Mouse (Mus musculus) embryonic facial prominence, embryonic 13.5 days (tissue): ENCODE data around the gene Olfr1294. TPM values are rescaled to one million over a fixed set of nuclear protein-coding genes. Genes with fewer than 3 reads are reported as not detected.

ENCODE experiments used
- ATAC-seq: fragments of 200-750 bp; cut with Nextera tagmentation; 2 replicates; pipeline ENCODE4 v1.8.0; 2017; ENCODE audit warnings: low read depth; ENCODE audit not compliant: insufficient number of reproducible peaks, insufficient read depth, low FRiP score, low TSS enrichment
- H3K27ac ChIP-seq: fragments of 300-500 bp; sonication (generic); 2 replicates; pipeline ENCODE4 v1.5.1; 2015; ENCODE audit warnings: moderate library complexity, mild to moderate bottlenecking, inconsistent platforms
- H3K27me3 ChIP-seq: fragments of 300-500 bp; sonication (generic); 2 replicates; pipeline ENCODE4 v1.6.1; 2015; ENCODE audit warnings: mild to moderate bottlenecking, inconsistent platforms
- H3K36me3 ChIP-seq: fragments of 300-500 bp; sonication (generic); 2 replicates; pipeline ENCODE4 v1.6.1; 2015; ENCODE audit warnings: mild to moderate bottlenecking, inconsistent platforms
- H3K4me1 ChIP-seq: fragments of 300-500 bp; sonication (generic); 2 replicates; pipeline ENCODE4 v1.6.1; 2015; ENCODE audit warnings: inconsistent platforms
- H3K4me2 ChIP-seq: fragments of 300-500 bp; sonication (generic); 2 replicates; pipeline ENCODE4 v1.6.1; 2015; ENCODE audit warnings: moderate library complexity, mild to moderate bottlenecking, inconsistent platforms
- H3K4me3 ChIP-seq: fragments of 300-500 bp; sonication (generic); 2 replicates; pipeline ENCODE4 v1.5.1; 2015; ENCODE audit warnings: mild to moderate bottlenecking, inconsistent platforms
- H3K9ac ChIP-seq: fragments of 300-500 bp; sonication (generic); 2 replicates; pipeline ENCODE4 v1.6.1; 2015; ENCODE audit warnings: mild to moderate bottlenecking, inconsistent platforms
- H3K9me3 ChIP-seq: fragments of 300-500 bp; sonication (generic); 2 replicates; pipeline ENCODE4 v1.6.1; 2016; ENCODE audit warnings: inconsistent platforms
- WGBS: fragments of 180-500 bp; shearing (Covaris S2); methylation state at CpG from one replicate; pipeline ENCODE4 v1.1.7; 2015; ENCODE audit warnings: mixed read lengths; 5-methylcytosine and 5-hydroxymethylcytosine counted together
- polyA plus RNA-seq: library from polyadenylated mRNA; unstranded; fragments of >200 nt; fragmentation: Nextera tagmentation; extraction: Ambion mirVana; gene quantifications from 2 replicates; pipeline ENCODE4 v1.2.1, GENCODE M21; 2015

The Olfr1294 gene
- not detected in 2 replicates for polyA plus RNA-seq

- no peaks in the 10 kb centered on the region for H3K27me3 ChIP-seq
- WGBS: 45% methylated on average over 1 of the region's 1 CpGs
Observed at GRCm38 (mm10) chr2:111540191-111540590, at the start of gene Olfr1294. Gene Olfr1294, minus strand, starts transcription at chr2:111540291.

GRCm38 (mm10) chr2:111569581-111569980 lies 29.5 kb upstream of the Olfr1294 start, which contains the start of gene Olfr1295:
Gene Olfr1295, minus strand, starts transcription at chr2:111569681.
- no peaks in the 10 kb centered on the region for H3K4me1 ChIP-seq
- ATAC-seq: no peak
- no peaks in the 10 kb centered on the region for H3K9me3 ChIP-seq
- H3K27me3 ChIP-seq: no peaks in the 10 kb centered on the region
- H3K4me2 ChIP-seq: no peak within 1 kb of the TSS
- no peak within 1 kb of the TSS for H3K27ac ChIP-seq
- H3K9ac ChIP-seq: no peak within 1 kb of the TSS
- H3K36me3 ChIP-seq: no peaks in the 10 kb centered on the region
- no peak within 1 kb of the TSS for H3K4me3 ChIP-seq

More at GRCm38 (mm10) chr2:111540191-111540590, at the start of gene Olfr1294:
- Histone ChIP-seq H3K36me3 (no peaks in the 10 kb centered on the region), H3K9ac (no peak within 1 kb of the TSS), H3K4me1 (no peaks in the 10 kb centered on the region), H3K4me2 (no peak within 1 kb of the TSS), H3K9me3 (no peaks in the 10 kb centered on the region), H3K4me3 (no peak within 1 kb of the TSS), H3K27ac (no peak within 1 kb of the TSS)
- ATAC-seq: no peak

GRCm38 (mm10) chr2:111524903-111525302 lies 15.2 kb downstream of the Olfr1294 start, which contains the start of gene Olfr1293-ps:
Gene Olfr1293-ps, plus strand, starts transcription at chr2:111525203.
- H3K4me3 ChIP-seq: no peak within 1 kb of the TSS
- no peak within 1 kb of the TSS for H3K4me2 ChIP-seq
- ATAC-seq: no peak
- H3K9ac ChIP-seq: no peak within 1 kb of the TSS
- no peaks in the 10 kb centered on the region for H3K27me3 ChIP-seq
- H3K9me3 ChIP-seq: peaks cover 3% of the 10 kb centered on the region; the same call in 1 of the 2 replicates
- no peaks in the 10 kb centered on the region for H3K36me3 ChIP-seq
- 85% methylated on average over 1 of the region's 1 CpGs for WGBS
- H3K27ac ChIP-seq: no peak within 1 kb of the TSS
- no peaks in the 10 kb centered on the region for H3K4me1 ChIP-seq

GRCm38 (mm10) chr2:111517451-111517850 lies 22.6 kb downstream of the Olfr1294 start:
- WGBS: 83% methylated on average over 10 of the region's 10 CpGs
- H3K4me3 ChIP-seq: no peak overlapping the region
- H3K4me2 ChIP-seq: no peak overlapping the region
- H3K9ac ChIP-seq: no peak overlapping the region
- H3K9me3 ChIP-seq: peaks cover 3% of the 10 kb centered on the region; the same call in 1 of the 2 replicates
- no peak for ATAC-seq
- no peaks in the 10 kb centered on the region for H3K36me3 ChIP-seq
- no peaks in the 10 kb centered on the region for H3K4me1 ChIP-seq
- no peaks in the 10 kb centered on the region for H3K27me3 ChIP-seq
- H3K27ac ChIP-seq: no peak overlapping the region

GRCm38 (mm10) chr2:111496880-111497279 lies 43.2 kb downstream of the Olfr1294 start, which contains the start of gene Olfr1291-ps1:
Gene Olfr1291-ps1, plus strand, starts transcription at chr2:111497180.
- H3K4me3 ChIP-seq: no peak within 1 kb of the TSS
- no peaks in the 10 kb centered on the region for H3K27me3 ChIP-seq
- no peak within 1 kb of the TSS for H3K9ac ChIP-seq
- WGBS: 91% methylated on average over 3 of the region's 3 CpGs
- H3K4me2 ChIP-seq: no peak within 1 kb of the TSS
- H3K4me1 ChIP-seq: no peaks in the 10 kb centered on the region
- ATAC-seq: no peak
- H3K36me3 ChIP-seq: no peaks in the 10 kb centered on the region
- H3K27ac ChIP-seq: no peak within 1 kb of the TSS
- H3K9me3 ChIP-seq: no peaks in the 10 kb centered on the region

- Histone ChIP-seq H3K36me3 (no peaks in the 10 kb centered on the region), H3K27me3 (no peaks in the 10 kb centered on the region), H3K9ac (no peak within 1 kb of the TSS), H3K4me3 (no peak within 1 kb of the TSS), H3K4me1 (no peaks in the 10 kb centered on the region), H3K4me2 (no peak within 1 kb of the TSS), H3K9me3 (no peaks in the 10 kb centered on the region), H3K27ac (no peak within 1 kb of the TSS)
- WGBS: 74% methylated on average over 5 of the region's 5 CpGs
- no peak for ATAC-seq
Observed at GRCm38 (mm10) chr2:111493729-111494128, 46.4 kb downstream of the Olfr1294 start, which contains the start of gene Olfr1290. Gene Olfr1290, minus strand, starts transcription at chr2:111493829.

Other genes starting within 250 kb of the Olfr1294 start
- gene Olfr1279, start 239.7 kb downstream of the Olfr1294 start, polyA plus RNA-seq: not detected in 2 replicates
- not detected in 2 replicates for gene Olfr1280, start 226.3 kb downstream of the Olfr1294 start, polyA plus RNA-seq
- gene Olfr1281, start 213.8 kb downstream of the Olfr1294 start, polyA plus RNA-seq: not detected in 2 replicates
- not detected in 2 replicates for gene Olfr1282, start 204.2 kb downstream of the Olfr1294 start, polyA plus RNA-seq
- gene Olfr1283, start 173.5 kb downstream of the Olfr1294 start, polyA plus RNA-seq: not detected in 2 replicates
- not detected in 2 replicates for gene Olfr1284, start 164.8 kb downstream of the Olfr1294 start, polyA plus RNA-seq
- gene Olfr1286, start 117.2 kb downstream of the Olfr1294 start, polyA plus RNA-seq: not detected in 2 replicates
- not detected in 2 replicates for gene Olfr1287, start 91.1 kb downstream of the Olfr1294 start, polyA plus RNA-seq
- not detected in 2 replicates for gene Olfr1288, start 66.2 kb downstream of the Olfr1294 start, polyA plus RNA-seq
- gene Olfr1289, start 59.5 kb downstream of the Olfr1294 start, polyA plus RNA-seq: not detected in 2 replicates
- gene Olfr1290, start 46.5 kb downstream of the Olfr1294 start, polyA plus RNA-seq: not detected in 2 replicates
- gene Olfr1291-ps1, start 43.1 kb downstream of the Olfr1294 start, polyA plus RNA-seq: not detected in 2 replicates
- not detected in 2 replicates for gene Olfr1293-ps, start 15.1 kb downstream of the Olfr1294 start, polyA plus RNA-seq
- not detected in 2 replicates for gene Olfr1295, start 29.4 kb upstream of the Olfr1294 start, polyA plus RNA-seq
- not detected in 2 replicates for gene Olfr1297, start 86.2 kb upstream of the Olfr1294 start, polyA plus RNA-seq
- gene Olfr1298, start 108.9 kb upstream of the Olfr1294 start, polyA plus RNA-seq: not detected in 2 replicates
- not detected in 2 replicates for gene Olfr1299, start 121.1 kb upstream of the Olfr1294 start, polyA plus RNA-seq
- gene Olfr1301, start 210.7 kb upstream of the Olfr1294 start, polyA plus RNA-seq: not detected in 2 replicates
- not detected in 2 replicates for gene Olfr1302, start 237.1 kb upstream of the Olfr1294 start, polyA plus RNA-seq